Mouse (Mus musculus): ENCODE measurements around the gene Itga1. TPM values are rescaled to one million over a fixed set of nuclear protein-coding genes. Genes with fewer than 3 reads are reported as not detected.

The Itga1 gene
- polyA plus RNA-seq, 1 experiment: not detected

- TF ChIP-seq GATA1 (IDR thresholded peaks at IDR 0.05; ENCODE audit: low read length): no peak
Observed at GRCm38 (mm10) chr13:115082339-115082738, 19.4 kb downstream of the Itga1 start.

DNA sequence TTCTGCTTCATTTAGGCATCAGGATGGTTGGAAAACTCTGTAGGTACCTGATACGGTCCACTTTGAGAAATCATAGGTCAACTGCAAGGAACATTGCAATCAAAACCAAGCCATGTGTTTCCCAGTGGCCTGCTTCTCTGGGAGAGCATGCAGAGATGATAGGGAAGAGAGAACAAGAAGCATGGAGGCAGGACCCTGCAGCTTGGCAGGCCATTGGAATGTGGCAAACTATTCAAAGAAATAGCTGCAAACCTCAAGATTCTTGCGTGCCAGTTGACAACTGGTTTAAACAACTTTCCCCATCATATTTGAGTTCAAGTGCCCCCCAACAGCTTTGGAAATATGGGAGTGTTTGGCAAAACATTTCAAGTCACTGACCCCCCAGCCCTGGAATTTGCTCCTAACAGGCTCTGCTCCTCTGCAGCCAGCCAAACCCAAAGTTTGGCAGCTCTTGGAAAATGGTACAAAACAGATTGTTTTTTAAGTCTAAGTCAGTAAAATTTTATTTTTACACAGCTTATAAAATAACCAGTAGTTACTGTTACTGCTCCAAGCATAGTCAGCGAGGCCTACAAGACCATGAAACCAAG, 21.7 kb downstream of the Itga1 start:
- no peak for TF ChIP-seq GATA1 (IDR thresholded peaks at IDR 0.05; ENCODE audit: low read length)

DNA sequence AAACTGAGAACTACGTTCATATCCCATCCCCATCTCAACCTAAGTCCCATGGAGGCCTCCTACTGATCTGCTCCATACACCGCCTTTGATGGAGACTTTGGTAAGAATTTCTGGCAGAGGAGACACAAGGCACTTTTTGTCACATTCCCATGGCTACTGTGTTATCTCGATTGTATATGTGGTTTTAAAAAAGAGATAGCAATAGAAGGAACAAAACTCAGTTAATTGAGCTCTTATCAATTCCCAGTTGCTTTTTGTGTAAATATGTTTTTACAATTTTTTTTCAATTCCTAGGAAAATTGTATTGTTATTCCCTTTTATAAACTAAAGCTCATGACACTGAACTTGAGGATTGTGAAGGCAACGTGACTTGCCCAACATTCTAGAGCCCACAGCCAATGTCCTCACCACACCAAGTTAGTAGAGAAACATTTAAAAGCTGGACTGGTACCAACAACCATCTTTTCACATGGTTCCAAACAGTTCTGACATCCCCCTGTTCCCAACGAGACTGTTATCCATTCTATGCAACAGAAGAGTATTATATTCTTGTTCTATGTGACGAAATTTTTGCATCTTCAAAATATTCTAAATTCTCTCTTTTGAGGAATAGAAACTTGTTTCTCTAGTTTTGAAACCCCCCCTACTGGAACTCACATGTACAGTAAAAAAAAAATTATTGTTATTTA, 22.6 kb downstream of the Itga1 start:
- no peak for TF ChIP-seq GATA1 (IDR thresholded peaks at IDR 0.05; ENCODE audit: low read length)

DNA sequence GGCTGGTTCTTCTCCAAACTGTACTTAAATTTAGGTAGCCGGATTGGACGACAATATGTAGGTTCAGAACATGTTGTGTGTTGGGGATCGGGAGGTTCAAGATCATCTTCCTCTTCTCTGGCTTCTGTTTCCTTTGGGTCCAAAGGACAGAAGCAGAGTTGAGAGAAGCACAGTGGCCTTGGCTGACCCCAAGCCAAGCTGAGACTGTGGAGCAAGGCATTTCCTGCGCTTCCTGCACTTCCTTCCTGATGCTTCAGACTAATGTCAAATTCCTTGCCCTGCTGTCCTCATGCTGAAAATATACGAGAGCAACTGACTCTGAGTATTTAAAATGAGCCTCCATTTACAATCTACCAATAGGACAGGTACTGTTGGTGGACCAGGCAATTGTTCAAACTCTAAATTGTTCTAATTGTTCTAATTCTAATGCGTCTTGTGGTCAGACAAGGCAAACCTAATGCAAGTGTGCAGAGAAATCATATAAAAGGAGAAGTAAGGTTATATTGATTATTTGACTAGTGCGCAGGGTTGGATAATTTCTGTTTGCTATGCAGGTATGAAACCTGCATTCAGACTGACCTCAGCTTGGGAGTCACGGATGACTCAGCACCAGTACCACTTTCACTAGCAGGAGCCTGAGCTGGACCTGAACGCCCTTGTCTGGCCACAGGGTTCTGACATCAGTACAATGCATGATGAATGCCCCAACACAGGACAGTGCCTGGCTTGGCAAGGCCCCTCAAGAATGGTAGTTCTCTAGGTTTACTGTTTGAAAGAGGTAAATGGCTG, 24.2 kb downstream of the Itga1 start:
- TF ChIP-seq GATA1 (IDR thresholded peaks at IDR 0.05; ENCODE audit: low read length): no peak

DNA sequence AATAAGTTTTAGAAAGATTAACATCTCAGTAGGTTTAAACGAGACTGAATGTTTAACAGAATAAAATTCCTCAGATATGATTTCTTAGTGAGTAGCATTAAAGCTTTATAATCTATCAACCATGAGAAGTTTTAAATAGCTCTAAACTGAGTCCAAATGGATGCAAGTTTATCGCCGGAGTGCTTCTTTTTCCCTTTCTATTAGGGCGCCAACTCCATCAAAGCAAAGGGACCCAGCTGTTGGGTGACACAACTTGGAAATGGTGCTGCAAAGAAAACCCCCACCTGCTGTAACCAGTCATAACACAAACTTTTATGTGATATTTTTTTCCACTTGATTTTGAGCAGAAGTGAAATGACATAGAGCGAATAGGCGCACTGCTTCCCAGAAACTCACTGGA, 29.4 kb downstream of the Itga1 start:
- no peak for TF ChIP-seq GATA1 (IDR thresholded peaks at IDR 0.05; ENCODE audit: low read length)

- no peak for TF ChIP-seq GATA1 (IDR thresholded peaks at IDR 0.05; ENCODE audit: low read length)
Observed at GRCm38 (mm10) chr13:115071431-115071830, 30.3 kb downstream of the Itga1 start.

DNA sequence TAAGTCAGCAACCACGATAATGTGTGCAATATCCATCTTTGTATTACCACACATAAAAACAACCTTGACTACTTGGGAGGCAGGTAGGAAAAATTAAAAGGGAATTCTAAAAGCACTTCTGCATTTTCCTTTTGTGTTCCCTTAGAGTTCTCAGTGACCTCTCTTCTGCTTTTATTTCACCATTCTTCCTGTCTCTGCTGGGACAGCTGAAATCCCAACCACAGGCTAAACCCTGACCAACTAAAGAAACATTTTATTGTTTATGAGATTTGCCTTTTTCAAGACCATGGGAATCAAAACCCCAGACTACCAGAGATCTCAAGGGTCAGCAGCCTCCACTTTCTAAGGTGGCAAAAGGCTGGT, 33.8 kb downstream of the Itga1 start:
- TF ChIP-seq GATA1 (IDR thresholded peaks at IDR 0.05; ENCODE audit: low read length): no peak

DNA sequence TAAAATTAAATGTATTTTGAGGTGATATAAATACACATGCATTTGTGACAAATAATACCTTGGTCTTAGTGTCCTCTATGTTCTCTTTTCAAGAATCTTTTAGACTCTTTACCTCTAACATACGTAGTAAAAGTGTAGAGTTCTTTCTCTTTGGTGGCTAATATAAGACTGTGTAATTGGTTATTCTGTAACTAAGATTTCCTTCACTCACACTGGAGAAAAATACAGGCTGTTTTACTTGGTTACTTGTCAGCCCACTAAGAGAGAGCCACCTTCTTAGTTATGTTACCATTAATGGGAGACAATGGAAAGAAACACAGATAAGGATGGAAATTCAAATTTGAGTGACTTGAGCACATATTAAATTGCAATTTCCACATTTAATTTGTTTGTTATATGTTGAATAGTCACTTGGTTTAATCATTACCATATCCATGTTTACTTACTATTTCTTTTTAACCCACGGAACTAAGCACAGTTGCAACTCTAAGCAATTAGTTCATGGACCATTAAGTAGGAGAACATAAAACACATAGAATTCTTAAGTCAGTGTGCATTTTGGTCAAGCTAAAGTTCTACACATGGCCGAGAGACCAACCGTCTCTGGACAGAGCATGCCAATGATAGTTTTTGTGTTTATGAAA, 34.3 kb downstream of the Itga1 start:
- TF ChIP-seq GATA1 (IDR thresholded peaks at IDR 0.05; ENCODE audit: low read length): no peak

DNA sequence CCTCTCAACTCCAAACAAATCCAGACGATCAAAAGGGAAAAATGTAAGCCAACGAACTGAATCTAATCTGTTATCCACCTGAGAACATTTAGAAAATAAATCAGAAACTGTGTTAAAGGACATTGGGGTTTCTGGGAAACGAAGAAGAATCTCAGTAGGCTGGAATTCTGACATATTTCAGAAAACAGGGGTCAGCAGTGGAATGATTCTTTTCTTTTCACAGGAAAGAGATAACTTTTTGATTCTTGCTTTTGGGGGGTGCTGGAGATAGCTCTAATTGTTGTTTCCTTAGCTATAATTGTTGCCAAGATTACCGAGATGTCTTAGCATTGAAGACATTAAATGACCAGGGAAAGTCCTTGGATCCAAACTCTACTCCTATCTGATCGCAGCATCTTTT, 44.2 kb downstream of the Itga1 start:
- no peak for TF ChIP-seq GATA1 (IDR thresholded peaks at IDR 0.05; ENCODE audit: low read length)

DNA sequence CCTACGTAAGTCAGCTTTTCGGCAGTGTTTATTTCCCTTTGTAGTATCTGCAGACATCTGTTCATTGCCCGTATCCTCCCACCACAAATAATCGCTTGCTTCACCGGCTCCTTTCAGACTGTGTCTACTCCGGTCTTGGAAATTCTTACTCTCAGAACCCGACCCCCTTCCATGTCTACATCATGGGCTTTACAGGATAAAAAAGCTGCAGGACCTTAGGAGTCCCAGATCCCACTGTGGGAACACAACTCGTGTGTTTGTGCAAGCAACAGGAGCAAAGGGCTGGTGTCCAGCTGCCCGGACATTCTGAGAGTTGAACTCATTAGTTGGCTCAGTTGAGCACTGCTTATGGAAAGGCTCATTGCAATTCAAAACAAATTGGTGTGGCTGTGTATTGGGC, 47.0 kb downstream of the Itga1 start:
- TF ChIP-seq GATA1 (IDR thresholded peaks at IDR 0.05; ENCODE audit: low read length): no peak

DNA sequence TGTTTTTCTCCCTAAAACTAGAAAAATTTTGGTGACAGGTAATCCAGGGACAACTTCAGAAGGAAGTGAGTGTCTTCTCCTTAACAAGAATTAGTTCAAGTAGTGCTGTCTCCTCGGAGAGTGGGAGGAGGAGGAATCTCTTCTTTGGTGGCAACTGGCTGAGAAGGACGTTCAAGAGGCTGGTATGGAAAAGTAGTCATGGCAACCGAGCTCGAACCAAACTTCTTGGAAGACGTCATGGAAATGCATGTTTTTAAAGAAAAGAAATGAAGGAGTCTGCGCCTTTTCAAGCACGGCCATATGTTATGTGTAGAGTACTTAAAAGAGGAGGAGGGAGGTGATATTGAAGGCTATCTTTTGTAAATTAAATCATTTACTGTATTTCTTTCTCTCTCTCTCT, 49.2 kb downstream of the Itga1 start:
- no peak for TF ChIP-seq GATA1 (IDR thresholded peaks at IDR 0.05; ENCODE audit: low read length)

GRCm38 (mm10) chr13:115050660-115051559, 50.9 kb downstream of the Itga1 start:
- TF ChIP-seq GATA1 (IDR thresholded peaks at IDR 0.05; ENCODE audit: low read length): no peak

DNA sequence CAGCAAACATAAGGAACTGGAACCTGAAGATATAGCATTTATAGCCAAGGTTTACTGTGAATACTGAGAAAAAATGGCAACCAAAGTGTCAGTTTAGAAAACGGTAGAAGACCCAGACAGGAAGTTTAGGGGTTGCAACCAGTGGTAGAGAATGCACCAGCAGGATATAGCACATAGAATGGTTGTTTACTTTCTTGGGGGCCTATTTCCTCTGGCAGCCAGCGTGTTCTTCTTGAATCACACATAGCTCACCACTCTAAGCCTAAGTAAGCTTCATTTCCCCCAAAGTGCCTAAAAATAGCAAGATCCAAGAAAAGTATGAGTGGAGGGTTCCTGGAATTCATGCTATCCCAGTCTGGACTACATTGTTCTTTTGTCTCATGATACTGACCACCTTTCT, 59.1 kb downstream of the Itga1 start:
- no peak for TF ChIP-seq GATA1 (IDR thresholded peaks at IDR 0.05; ENCODE audit: low read length)

DNA sequence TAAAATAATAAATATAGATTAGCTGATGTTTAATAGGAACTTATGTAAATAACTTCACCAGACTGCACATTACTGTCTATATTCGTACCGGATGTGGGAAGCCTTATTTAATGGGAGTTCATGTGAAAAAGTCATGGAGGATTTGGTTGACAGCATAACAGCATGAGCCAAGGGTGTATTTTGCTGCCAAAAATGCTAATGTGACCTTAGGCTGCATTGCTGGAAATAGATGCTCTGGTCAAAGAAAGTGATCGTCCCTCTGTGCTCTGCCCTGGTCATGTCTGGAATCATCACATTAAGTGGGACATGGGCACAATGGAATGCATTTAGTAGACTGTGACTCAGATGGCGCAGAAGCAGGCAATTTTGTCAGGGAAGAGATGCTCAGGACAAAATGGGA, 64.5 kb downstream of the Itga1 start:
- TF ChIP-seq GATA1 (IDR thresholded peaks at IDR 0.05; ENCODE audit: low read length): no peak

DNA sequence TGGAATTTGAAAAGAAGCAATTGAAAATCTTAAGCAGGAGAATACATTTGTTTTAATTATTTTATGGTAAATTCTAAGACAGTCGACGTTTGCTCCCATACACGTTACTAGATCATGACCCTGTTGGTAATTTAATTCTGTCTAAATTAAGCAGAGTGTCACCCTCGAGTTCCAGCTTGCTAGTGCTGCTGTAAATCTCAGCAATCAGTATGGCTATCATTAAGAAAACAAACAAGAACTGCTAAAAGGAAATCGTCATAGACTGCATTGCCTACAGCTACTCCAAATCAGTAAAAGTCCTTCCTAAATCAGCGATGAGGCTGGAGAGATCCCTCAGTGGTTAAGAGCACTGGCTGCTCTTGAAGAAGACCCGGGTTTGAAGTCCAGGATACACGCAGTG, 66.4 kb downstream of the Itga1 start:
- TF ChIP-seq GATA1 (IDR thresholded peaks at IDR 0.05; ENCODE audit: low read length): no peak

Data from G1E-ER4 (cell line).